Mouse (Mus musculus) gastrocnemius, adult 2 months (tissue): ENCODE results near the gene Lrrc20. TPM values are rescaled to one million over a fixed set of nuclear protein-coding genes. Genes with fewer than 3 reads are reported as not detected.

Experiments used
- DNase-seq: peaks from one replicate; pipeline ENCODE4 v3.0.0; 2022
- H3K27ac ChIP-seq: fragments of 200-600 bp; 2 replicates; pipeline ENCODE4 v1.8.1; 2022; ENCODE audit warnings: mild to moderate bottlenecking
- H3K4me3 ChIP-seq: fragments of 200-600 bp; 2 replicates; pipeline ENCODE4 v1.8.1; 2022; ENCODE audit warnings: mild to moderate bottlenecking, moderate library complexity
- CTCF ChIP-seq: fragments of 200-600 bp; IDR thresholded peaks from 2 replicates; pipeline ENCODE4 v1.8.1; 2022; ENCODE audit warnings: antibody characterized with exemption, mild to moderate bottlenecking, moderate library complexity
- intact Hi-C: fragments of 180-260 bp; cut with DNase I; formaldehyde crosslinking; loops from one replicate; pipeline ENCODE4 v1.15.1; 2025
- total RNA-seq, 2 experiments: library from RNA; stranded (reverse); gene quantifications; 2 replicates each; pipeline ENCODE4 v1.2.3; 2021

Gene Lrrc20
- total RNA-seq, 2 experiments from 2014 or later: 133 to 164 TPM

DNA sequence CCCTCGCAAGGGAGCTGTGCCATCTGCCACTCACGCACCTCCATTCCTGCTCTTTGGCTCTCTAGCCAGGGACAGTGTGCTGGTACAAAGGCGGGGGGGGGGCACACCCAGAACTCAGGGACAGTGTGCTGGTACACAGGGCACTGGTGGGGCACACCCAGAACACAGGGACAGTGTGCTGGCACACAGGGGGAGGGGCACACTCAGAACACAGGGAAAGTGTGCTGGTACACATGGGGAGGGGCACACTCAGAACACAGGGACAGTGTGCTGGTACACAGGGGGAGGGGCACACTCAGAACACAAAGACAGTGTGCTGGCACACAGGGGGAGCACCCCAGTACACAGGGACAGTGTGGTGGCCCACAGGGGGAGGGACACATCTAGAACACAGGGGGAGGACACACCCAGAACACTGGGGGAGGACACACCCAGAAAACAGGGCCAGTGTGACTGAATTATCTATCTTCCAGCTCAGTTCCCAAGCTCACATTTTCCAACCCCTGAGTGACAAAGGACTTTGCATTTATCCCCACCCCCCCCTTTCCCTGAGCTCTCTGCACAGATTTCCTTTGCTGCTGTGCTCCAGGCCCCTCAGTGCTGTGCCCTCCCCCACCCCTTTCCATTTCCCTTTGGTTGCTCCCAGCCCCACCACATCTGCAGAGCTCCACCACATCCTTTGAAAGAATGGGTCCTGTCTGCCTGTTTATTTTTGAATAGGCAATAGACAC is 58.9 kb downstream of the Lrrc20 start:
- Histone ChIP-seq H3K27ac (peak overlapping the region; percentile 84), H3K4me3 (no peak overlapping the region)
- DNase-seq: no peak
- no peak for TF ChIP-seq CTCF
- intact Hi-C loops: loop anchor here (5.0 kb wide), 1 partner anchor 42 kb away; no protein-coding TSS in a partner anchor

DNA sequence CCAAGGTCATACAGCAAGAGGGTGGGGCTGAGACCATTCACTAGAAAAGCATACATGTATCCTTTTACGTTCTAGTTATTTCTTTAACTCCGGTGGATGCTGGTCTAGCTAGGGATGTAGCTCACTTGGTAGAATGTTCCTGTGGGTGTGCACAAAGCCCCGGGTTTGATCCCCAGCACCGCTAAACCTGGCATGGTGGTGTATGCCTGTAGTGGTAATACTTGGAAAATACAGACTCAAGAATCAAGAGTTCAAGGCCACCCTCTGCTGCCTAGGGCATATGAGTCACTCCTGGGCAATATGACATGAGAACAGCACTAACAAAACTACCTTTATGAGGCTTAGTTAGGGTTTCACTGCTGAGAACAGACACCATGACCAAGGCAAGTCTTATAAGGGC is 59.8 kb downstream of the Lrrc20 start:
- no peak for DNase-seq
- TF ChIP-seq CTCF: no peak
- Histone ChIP-seq H3K27ac (peak overlapping the region; percentile 84), H3K4me3 (no peak overlapping the region)
- intact Hi-C loops: no loop called here

DNA sequence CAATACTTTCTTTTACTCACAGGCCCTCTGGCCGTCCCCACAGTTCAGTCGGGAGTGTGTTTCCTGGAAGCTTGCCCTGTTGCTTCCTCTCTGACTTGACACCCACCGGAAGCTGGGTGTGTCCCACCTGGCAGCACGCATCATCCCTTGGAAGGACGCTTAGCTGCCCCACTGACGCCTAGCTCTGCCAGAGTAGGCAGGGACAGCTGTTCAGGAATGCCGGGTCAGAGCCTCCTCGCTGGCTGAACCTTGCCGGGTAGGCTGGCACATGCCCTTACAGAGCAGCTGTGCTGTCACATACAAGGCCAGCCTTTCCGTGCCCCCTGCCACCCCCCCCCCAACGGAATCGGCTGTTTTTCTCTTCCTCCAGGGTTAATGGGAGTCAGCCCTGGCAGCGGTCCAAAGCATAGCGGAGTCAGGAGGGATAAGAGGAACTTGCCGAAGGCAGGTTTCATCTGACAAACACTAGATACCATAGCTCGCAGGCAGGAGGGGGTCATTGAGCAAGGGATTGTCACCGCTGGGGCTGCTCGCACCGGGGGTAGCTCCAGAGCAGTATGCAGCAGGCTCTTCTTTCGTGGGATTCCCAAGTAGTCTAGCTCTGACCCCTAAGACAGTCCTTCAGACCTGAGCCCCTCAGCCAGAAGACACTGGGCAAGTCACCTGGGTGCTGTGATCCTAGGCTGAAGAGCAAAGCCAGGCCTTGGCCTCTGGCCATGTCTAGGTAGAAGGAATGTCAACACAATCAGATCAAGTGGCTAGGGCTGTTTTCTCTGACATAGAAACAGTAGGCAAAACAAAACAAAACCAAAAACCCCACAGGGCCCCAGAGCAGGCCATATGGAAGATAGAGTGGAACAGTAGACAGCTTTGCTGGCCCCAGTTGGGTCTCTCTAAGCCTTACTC is 60.8 kb downstream of the Lrrc20 start:
- peak overlapping the region; percentile 47 for H3K4me3 ChIP-seq
- TF ChIP-seq CTCF: no peak
- intact Hi-C loops: no loop called here
- H3K27ac ChIP-seq: peak overlapping the region; percentile 84
- peak; percentile 86 for DNase-seq

DNA sequence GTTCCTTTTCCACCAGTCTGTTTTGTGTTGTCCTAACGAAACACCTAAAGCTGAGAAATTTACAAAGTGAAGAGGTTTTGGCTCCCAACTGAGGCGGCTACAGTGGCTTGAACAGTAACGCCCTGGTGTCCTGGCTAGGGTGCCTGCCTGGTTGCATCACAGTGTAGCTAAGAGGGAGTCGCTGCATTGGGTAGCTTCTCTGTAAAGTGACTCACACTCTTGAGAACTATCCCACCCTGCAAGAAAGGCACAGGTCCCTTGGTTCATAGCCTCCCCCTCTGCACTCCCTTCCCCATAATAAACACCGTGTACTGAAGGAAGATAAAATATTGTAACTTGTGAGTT is 61.4 kb downstream of the Lrrc20 start:
- TF ChIP-seq CTCF: no peak
- H3K4me3 ChIP-seq: peak overlapping the region; percentile 47; the same call in 1 of the 2 replicates
- peak overlapping the region; percentile 84 for H3K27ac ChIP-seq
- intact Hi-C loops: no loop called here
- peak; percentile 63 for DNase-seq

DNA sequence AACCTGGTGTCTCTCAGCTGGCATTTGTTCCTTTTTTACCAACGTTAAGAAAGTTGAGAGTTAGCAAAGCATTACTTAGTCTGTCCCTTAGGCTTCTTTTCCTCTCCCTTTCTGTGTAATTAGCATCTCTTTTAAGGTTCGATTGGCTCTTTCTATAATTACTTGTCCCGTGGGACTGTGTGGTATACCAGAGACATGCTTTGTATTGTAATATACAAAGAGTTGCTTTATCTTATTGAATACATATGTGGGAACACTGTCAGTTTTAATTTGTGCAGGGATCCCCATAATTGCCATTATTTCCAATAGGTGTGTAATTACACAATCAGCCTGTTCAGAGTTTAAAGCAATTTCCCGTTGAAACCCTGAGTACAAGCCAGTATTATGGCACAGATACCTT is 62.8 kb downstream of the Lrrc20 start:
- no peak overlapping the region for H3K4me3 ChIP-seq
- intact Hi-C loops: no loop called here
- TF ChIP-seq CTCF: no peak

DNA sequence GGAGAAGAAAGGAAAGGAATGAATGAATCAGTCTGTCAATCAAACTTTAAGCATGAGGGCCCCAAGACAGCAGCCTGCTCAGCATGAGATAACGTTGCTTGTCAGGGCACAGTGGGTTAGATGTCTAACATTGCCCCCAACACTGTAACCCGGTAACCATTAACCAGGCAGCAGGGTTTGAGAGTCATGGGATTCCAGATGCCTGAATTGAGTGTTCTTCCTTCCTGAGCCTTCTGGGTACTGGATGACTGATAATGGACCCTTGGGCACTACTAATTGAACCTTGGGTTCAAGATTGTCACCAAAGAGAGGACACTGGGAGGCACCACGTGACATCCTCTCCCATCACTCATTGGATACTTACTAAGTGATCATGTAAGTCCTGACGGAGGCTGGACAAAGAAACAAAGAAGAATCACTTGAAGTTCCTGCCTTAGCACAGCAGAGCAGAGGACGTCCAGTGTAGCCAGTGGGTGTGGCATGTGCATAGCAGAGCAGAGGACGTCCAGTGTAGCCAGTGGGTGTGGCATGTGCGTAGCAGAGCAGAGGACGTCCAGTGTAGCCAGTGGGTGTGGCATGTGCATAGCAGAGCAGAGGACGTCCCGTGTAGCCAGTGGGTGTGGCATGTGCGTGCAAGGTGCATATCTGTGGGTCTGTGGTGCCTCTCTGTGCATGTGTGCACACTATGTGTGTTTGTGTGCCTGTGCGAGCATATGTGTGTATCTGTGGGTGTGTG is 68.7 kb downstream of the Lrrc20 start:
- intact Hi-C loops: no loop called here

More for the DNA sequence above, 62.8 kb downstream of the Lrrc20 start:
- DNase-seq: no peak
- no peak overlapping the region for H3K27ac ChIP-seq

DNA sequence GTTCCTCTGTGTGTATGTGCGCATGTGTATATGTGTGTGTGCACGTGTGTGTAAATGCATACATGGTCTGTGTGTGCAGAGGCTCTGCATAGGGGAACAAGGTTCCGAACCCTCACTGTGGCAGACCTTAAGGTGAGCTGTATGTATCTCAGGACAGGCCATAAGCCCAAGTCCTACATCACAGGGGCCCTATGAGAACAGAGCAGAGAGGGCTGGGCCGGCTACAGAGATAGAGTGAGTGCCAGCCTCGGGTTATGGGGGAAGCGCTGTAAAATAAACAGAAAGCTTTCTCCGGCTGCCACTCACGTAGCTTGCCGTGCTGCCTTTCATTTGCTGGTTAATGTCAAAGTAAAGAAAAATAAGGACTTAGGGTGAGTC is 69.3 kb downstream of the Lrrc20 start:
- intact Hi-C loops: no loop called here
- Histone ChIP-seq H3K27ac (no peak overlapping the region), H3K4me3 (no peak overlapping the region)
- no peak for DNase-seq
- no peak for TF ChIP-seq CTCF

More for the DNA sequence above, 68.7 kb downstream of the Lrrc20 start:
- DNase-seq: no peak
- TF ChIP-seq CTCF: no peak
- Histone ChIP-seq H3K4me3 (no peak overlapping the region), H3K27ac (no peak overlapping the region)

DNA sequence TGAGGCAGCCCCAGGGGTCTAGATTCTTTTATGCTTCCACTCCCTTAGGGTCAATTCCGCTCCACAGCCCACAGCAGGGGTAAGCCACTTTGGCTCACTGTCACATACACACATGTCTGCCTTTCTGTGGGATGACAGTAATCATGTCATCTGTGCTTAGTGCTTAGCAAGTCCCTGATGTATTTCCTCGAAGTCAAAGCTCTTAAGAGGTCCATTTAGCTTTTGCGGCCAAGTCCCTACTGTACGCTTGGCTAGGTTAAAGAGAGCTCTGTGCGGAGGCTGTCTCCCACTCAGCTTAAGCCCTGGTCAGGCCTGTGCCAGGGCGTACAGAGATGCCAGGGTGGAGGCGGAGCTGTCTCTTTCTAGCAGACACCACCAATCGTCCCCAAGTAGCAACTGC is 74.5 kb downstream of the Lrrc20 start:
- Histone ChIP-seq H3K4me3 (no peak overlapping the region), H3K27ac (no peak overlapping the region)
- intact Hi-C loops: no loop called here
- DNase-seq: no peak
- no peak for TF ChIP-seq CTCF

DNA sequence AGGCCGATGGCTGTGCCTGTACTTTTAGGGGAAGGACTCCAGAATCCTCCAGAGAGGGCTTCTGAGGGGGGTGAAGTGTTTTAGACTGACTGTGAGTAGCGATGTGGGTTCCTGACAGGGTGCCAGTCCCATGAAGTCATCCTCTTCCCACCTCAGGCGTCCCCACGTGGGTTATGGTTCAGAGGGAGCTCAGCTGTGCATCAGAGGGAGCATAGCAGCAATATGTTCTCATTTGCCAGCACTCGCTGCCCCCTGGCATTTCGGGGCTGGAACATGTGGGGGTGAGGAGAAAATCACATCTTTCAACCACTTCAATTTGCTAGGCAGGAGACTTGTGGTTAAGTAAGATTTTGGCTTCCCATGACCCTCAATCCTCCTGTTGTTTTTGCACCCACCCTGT is 79.6 kb downstream of the Lrrc20 start:
- TF ChIP-seq CTCF: no peak
- no peak overlapping the region for H3K4me3 ChIP-seq
- intact Hi-C loops: no loop called here
- no peak for DNase-seq
- H3K27ac ChIP-seq: no peak overlapping the region

DNA sequence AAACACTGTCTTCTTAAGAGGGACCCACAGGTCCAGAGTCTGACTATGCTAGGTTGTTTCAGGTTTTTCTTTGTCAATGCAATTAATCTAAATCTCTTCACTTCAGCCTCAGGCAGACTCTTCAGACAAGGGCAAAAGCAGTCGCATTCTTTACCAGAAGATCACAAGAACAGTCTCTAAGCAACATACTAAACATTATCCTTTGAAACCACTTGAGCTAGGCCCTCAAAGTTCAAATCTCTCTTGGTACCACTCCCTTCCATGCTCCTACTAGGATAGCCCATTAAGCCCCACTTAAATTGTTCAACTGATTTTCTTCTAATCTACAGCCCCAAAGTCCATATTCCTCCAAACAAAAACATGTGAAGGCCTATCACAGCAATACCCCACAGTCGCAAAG is 83.0 kb downstream of the Lrrc20 start:
- intact Hi-C loops: no loop called here
- H3K27ac ChIP-seq: no peak overlapping the region
- DNase-seq: no peak
- no peak for TF ChIP-seq CTCF
- no peak overlapping the region for H3K4me3 ChIP-seq

DNA sequence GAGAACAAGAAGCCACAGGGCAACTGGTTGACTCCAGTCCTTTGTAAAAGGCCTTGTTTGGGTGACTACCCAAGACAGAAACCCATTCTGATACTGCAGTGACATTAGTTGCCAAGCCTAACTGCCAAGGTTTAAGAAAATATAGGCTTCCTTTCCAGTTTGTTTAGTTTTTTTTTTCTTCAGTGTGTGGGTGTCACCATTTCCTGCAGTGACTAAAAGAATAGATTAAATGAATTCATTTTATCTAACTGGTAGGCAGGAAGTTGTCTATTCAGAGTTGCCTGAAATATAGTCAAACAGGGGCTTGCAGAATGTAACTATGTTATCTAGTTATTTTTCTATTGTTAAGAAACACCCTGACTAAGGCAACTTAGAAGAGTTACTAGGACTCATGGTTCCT is 83.9 kb downstream of the Lrrc20 start:
- no peak for TF ChIP-seq CTCF
- H3K4me3 ChIP-seq: no peak overlapping the region
- H3K27ac ChIP-seq: no peak overlapping the region
- DNase-seq: no peak
- intact Hi-C loops: no loop called here

DNA sequence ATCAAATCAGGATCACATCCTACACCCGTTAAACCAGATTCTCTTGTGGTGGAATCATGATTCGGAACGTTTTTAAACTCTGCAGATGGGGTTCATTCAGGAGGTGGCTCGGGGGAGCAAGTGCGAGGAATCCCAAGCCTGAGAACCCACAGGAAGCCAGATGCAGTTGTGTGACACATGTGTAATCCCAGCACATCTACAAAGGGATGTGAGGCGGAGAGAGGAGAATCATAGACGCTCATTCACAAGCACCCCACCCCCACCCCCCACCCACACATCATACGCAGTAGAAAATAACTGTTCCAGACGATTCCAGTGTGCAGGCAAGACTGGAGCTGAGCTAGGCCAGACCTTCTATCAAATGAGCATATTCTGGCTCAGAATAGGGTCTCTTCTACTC is 87.9 kb downstream of the Lrrc20 start:
- no peak for DNase-seq
- intact Hi-C loops: no loop called here
- Histone ChIP-seq H3K27ac (no peak overlapping the region), H3K4me3 (no peak overlapping the region)
- TF ChIP-seq CTCF: no peak

DNA sequence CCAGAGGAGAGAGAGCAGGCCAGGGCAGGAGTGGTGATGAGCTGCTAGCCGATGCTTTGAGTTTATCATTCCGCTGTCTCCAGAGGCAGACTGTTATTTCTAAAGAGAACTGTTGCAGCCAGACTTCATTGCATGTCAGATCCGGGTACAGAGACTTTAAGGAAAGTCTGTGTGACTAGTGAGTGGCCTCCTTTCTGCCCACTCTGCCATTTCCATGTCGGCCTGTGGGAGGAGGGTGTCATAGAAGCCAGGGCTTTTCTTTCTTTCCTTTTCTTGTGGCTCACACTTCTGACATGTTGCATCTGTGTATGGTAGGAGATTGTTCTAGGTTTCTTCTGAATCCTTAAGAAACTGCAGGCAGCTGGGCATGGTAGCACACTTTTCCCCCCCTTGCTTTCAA is 88.8 kb downstream of the Lrrc20 start:
- intact Hi-C loops: no loop called here
- Histone ChIP-seq H3K4me3 (no peak overlapping the region), H3K27ac (no peak overlapping the region)
- no peak for DNase-seq
- no peak for TF ChIP-seq CTCF
